Mouse (Mus musculus) cerebellum, adult 11-12 months (tissue): ENCODE results near the gene P2rx1.

Experiments
- DNase-seq: peaks from one replicate; pipeline ENCODE4 v3.0.0; 2022

Gene P2rx1

GRCm38 (mm10) chr11:73024236-73024904, 25.5 kb downstream of the P2rx1 start:
- peak; percentile 36 for DNase-seq

- DNase-seq = no peak
These were observed 28.1 kb downstream of the P2rx1 start for GRCm38 (mm10) chr11:73026961-73027360.

DNA sequence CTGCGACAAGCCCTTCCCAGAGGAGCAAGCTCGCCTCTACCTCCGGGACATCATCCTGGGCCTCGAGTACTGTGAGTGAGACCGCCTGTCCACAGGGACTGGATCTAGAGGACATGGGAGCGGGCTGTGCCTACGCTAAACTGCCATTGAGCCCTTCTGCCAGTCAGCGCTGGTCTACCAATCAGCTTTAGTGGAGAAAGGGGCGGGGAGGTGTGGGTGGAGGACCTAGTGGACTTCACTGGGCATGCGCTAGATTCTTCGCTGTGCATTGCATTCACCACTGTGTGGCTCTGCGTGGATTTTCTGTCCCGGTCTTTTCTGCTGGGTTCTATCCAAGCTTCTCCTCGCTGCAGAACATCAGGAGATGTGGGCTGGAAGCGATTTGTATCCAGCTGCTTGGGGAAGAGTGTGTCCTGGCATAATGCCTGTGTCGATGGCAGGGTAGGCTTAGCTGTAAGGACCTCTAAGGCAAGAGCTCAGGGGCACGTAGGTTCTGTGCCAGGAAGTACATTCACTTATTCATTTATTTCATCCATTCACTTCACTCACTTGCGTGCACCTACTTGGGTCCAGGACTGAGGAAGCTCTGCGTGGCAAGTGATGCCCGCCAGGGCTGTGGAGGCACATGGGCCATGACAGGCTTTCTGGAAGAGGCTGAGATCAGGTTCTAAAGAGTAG, 32.1 kb downstream of the P2rx1 start:
- DNase-seq = peak; percentile 91

- peak; percentile 21 for DNase-seq
These were observed 32.6 kb downstream of the P2rx1 start for GRCm38 (mm10) chr11:73031536-73031935.

- DNase-seq = peak; percentile 7
These were observed 37.2 kb downstream of the P2rx1 start for GRCm38 (mm10) chr11:73036077-73036476.

DNA sequence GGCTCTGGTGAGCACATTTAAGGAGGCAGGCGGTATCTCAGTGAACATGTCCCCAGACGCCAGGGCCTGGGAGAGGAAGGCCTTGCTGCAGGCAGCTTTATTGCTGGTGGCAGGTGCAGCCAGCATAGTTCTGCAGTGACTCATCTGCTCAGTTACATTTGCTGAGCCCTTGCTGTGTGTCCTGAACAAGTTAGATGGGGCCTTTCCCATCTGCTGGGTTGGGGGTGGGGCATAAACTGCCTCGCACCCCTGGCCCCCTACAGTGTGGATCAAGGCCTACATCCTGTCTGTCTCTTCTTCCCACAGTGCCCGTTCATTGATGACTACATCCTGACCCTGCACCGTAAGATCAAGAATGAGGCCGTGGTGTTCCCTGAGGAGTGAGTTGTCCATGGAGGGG, 38.0 kb downstream of the P2rx1 start:
- DNase-seq = peak; percentile 16

GRCm38 (mm10) chr11:73037691-73038090, 38.8 kb downstream of the P2rx1 start:
- DNase-seq = peak; percentile 12

DNA sequence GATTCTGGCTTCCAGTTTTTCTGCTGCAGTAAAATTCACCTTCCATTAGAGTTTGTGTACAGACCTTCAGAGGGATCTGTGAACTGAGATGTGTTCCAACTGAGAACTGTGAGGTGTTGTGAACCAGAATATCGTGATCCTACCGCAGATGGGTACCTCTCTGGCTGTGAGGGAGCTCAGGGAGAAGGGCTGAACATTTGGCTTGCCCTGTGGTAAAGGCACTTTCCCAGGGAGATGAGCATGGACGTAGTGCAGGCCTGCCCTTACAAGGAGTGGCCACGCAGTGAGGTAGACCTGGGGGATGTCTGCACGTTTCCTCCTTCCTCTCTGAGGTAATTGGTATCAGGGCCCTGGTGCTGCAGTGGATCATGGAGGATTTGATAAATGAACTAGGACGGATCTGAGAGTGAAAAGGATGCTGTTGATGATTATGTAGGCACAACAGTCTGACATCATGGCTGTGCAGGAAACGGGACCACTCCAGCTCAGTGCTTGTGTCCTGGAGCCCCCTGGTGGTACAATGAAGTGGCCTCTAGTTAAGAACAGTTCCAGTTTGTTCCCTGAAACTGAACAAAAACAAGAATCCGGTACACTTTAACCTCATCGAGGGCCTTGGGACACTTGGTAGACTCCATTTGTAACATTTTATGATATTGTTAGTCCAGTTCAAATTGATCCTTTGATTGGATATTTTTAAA, 40.3 kb downstream of the P2rx1 start:
- DNase-seq = peak; percentile 28

DNA sequence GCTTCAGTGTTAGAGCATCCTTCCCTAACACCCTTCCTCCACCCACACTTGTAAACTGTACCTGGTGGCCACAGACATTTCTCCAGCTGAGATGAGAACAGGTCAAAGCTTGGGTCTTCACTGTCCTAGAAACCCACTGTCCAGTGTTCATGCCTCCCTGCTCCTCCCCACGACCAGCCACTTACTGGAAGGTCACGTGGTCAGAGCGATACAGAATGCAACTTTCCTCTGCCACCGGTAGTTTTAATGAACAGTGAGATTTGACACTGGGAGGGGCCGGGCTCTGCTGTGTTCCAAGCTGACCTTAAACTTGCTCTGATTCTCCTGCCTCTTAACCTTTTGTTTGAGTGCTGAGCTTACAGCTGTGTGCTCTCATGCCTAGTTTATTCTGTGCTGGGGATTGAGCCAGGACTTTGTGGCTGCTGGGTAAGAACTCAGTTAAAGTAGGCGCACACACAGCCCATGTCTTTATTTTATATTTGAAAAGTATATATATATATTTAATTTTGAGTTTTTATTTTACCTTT, 45.4 kb downstream of the P2rx1 start:
- DNase-seq = peak; percentile 7

- no peak for DNase-seq
These were observed 45.9 kb downstream of the P2rx1 start for GRCm38 (mm10) chr11:73044789-73045188.

DNA sequence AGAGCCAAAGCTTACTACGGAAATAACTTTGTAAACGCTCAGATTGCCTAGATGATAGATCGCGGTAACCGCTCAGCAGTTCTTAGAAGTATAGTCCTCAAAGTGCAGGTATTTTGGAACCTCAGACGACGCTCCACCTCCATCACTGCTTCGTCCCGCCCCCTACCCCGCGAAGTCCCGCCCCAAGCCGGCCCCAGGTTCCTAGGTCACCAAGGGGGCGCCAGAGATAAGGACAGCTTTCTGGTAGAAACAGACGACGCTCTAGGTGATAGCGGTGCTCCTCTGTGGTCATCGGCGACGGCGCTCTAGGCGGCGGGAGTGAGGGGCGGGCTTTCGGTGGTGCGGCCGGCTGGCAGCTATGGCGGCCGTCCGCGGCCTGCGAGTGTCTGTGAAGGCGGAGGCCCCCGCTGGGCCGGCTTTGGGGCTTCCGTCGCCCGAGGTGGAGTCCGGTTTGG, 48.7 kb downstream of the P2rx1 start, which contains the start of gene Ncbp3:
TSS of gene Ncbp3 (plus strand) at position 242 of the 455 bp plus-strand sequence.
- DNase-seq = peak; percentile 95

DNA sequence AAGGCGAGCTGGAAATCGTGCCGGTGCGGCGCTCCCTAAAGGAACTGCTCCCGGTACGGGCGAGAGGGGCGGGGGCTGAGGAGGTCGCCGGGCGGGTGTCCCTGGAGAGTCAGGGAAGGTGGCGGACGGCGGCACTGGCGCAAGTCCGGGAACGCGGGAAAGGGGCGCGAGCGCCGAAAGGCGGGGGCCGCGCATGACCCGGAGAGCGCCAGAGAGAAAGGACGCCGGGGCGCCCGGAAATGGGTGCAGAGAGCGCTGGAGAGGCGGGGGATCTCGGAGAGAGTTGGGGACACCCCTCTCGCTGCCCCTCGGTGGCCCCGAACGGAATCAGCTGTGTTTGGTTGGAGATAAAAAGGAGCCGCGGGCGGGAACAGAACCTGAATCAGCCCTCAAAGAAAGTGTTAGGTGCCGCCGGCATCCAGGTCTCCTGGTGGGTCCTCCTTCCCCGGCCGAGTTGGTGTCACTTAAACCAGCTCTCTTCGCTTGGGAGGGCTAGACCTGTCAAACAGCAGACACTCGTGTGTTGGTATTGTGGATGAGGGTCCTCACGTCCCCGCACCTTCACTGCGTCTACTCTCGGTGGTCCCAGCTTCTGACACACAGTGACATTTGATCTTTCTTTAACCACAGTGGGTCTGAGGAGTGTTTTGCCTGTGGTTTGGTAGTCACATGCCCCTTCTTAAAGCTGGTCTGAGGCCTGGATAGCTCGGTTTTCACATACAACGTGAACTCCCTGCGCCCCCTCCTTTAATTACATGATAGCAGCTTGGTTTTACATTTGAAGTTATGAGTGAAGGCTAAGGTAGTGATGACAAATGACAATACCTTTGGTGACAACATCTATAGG, 49.4 kb downstream of the P2rx1 start:
- no peak for DNase-seq

GRCm38 (mm10) chr11:73049335-73049734, 50.4 kb downstream of the P2rx1 start:
- DNase-seq = peak; percentile 60

- DNase-seq = no peak
These were observed 53.9 kb downstream of the P2rx1 start for GRCm38 (mm10) chr11:73052795-73053194.

- DNase-seq = no peak
These were observed 58.8 kb downstream of the P2rx1 start for GRCm38 (mm10) chr11:73057701-73058100.

DNA sequence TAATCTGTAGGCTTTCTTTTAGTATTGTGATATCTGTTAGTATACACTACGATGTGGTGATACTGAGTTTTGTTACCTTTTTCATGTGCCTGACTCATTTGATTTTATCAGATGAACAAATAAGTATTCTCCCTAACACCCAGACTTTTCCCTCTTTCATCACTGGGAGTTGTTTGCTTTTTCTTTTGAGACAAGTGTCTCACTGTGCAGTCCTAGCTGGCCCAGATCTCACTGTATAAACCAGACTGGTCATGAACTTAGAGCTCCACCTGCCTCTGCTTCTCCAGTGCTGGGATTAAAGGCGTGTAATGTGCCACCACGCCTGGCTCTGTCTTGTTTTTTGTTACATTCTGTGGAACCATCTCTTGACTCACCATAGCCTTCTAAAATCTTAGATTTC, 60.7 kb downstream of the P2rx1 start:
- no peak for DNase-seq

GRCm38 (mm10) chr11:73061413-73061812, 62.5 kb downstream of the P2rx1 start:
- DNase-seq = no peak
